ENCODE assay signal across 9 mouse cellular contexts in genomic region chr9:17279334-17279990, GRCm38 (mm10).
"Had no signal": no experiment of that assay in that cellular context is flagged by ENCODE, and none has a peak within 500 bp of the region (broad histone marks: within the 10 kb centered on the region; RNA-seq: fewer than 3 reads in every experiment).

No protein-coding gene starts in this region.

- H3K27ac ChIP-seq: intestine, embryonic 15.5 days; limb, embryonic 13.5 days; liver, embryonic 14.5 days; neural tube, embryonic 12.5 days had no signal

- H3K4me3 ChIP-seq: intestine, embryonic 15.5 days; limb, embryonic 13.5 days; neural tube, embryonic 12.5 days had no signal

- ATAC-seq: intestine, embryonic 15.5 days had no signal

- H3K36me3 ChIP-seq: intestine, embryonic 15.5 days; limb, embryonic 13.5 days; neural tube, embryonic 12.5 days had no signal

- H3K9ac ChIP-seq: intestine, embryonic 15.5 days; limb, embryonic 13.5 days; liver, embryonic 14.5 days; neural tube, embryonic 12.5 days had no signal

- H3K9me3 ChIP-seq: intestine, embryonic 15.5 days; limb, embryonic 13.5 days; neural tube, embryonic 12.5 days had no signal

- H3K4me2 ChIP-seq: intestine, embryonic 15.5 days; limb, embryonic 13.5 days; neural tube, embryonic 12.5 days had no signal

- H3K4me1 ChIP-seq: intestine, embryonic 15.5 days; limb, embryonic 13.5 days; neural tube, embryonic 12.5 days had no signal

- DNase-seq: left cerebral cortex, postnatal 4 days; lung, adult 18-20 months; midbrain, embryonic 14.5 days; thymus, adult 18-20 months; thymus, postnatal 14 days had no signal

- H3K27me3 ChIP-seq: intestine, embryonic 15.5 days; neural tube, embryonic 12.5 days had no signal
